Mouse (Mus musculus) megakaryocyte progenitor cell, adult 5-6 weeks (primary cell): ENCODE data around the gene Otop3. TPM values are rescaled to one million over a fixed set of nuclear protein-coding genes. Genes with fewer than 3 reads are reported as not detected.

Source experiments
- ATAC-seq: replicated peaks from 2 replicates; pipeline ENCODE4 v1.8.0; 2016; ENCODE audit warnings: mild to moderate bottlenecking, moderate TSS enrichment, inconsistent platforms; ENCODE audit not compliant: poor library complexity
- total RNA-seq, 2 experiments: library from RNA; stranded (forward) in 1 of 2; stranded (reverse) in 1 of 2; fragments of 157-497, 149-512 nt in 1 of 2; fragments of 200-1000 nt in 1 of 2; gene quantifications; 2 replicates each; pipeline versions ENCODE4 v1.2.3 to v1.2.4; 2015 to 2017

Otop3 gene
- total RNA-seq, 2 experiments from 2014 or later: not detected

DNA sequence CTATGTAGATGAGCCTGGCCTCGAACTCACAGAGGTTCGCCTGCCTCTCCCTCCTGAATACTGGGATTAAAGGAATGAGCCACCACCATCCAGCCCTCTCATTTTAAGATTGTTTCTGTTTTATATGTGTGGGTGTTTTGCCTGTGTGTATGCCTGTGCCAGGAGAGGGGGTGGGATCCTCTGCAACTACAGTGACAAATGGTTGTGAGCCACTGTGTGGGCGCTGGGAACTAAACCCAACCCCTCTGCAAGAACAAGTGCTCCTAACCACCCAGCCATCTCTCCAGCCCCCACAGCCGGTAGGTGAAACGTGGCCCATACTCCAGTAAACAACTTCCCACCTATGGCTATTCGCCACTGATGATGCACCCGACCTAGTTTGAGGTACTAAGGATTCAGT lies 56.8 kb downstream of the Otop3 start:
- no peak for ATAC-seq

GRCm38 (mm10) chr11:115393721-115394325 lies 59.3 kb downstream of the Otop3 start:
- no peak for ATAC-seq

Other genes with a start within 250 kb of the Otop3 start
- 4.6 and 9.6 TPM in 2 replicates for gene Rab37, start 243.3 kb upstream of the Otop3 start, total RNA-seq (2015)
- 8.5 and 13.9 TPM in 2 replicates for gene Rab37, start 243.3 kb upstream of the Otop3 start, total RNA-seq (2017)
- 2.1 and 2.3 TPM in 2 replicates for gene Cd300lf, start 200.7 kb upstream of the Otop3 start, total RNA-seq (2015)
- gene Cd300lf, start 200.7 kb upstream of the Otop3 start, total RNA-seq (2017): 1.6 and 1.8 TPM in 2 replicates
- 51.4 TPM in 2 replicates for gene Slc9a3r1, start 171.4 kb upstream of the Otop3 start, total RNA-seq (2015)
- gene Slc9a3r1, start 171.4 kb upstream of the Otop3 start, total RNA-seq (2017): 44.7 and 49.4 TPM in 2 replicates
- 7.8 and 8.3 TPM in 2 replicates for gene Tmem104, start 147.2 kb upstream of the Otop3 start, total RNA-seq (2015)
- gene Tmem104, start 147.2 kb upstream of the Otop3 start, total RNA-seq (2017): 2.4 and 8.2 TPM in 2 replicates
- 17.4 and 17.8 TPM in 2 replicates for gene Nat9, start 146.9 kb upstream of the Otop3 start, total RNA-seq (2015)
- gene Nat9, start 146.9 kb upstream of the Otop3 start, total RNA-seq (2017): 20.2 and 25.5 TPM in 2 replicates
- gene Grin2c, start 67.5 kb upstream of the Otop3 start, total RNA-seq (2015): not detected in 2 replicates
- not detected in 2 replicates for gene Grin2c, start 67.5 kb upstream of the Otop3 start, total RNA-seq (2017)
- 9.1 and 9.8 TPM in 2 replicates for gene Fdxr, start 57.7 kb upstream of the Otop3 start, total RNA-seq (2015)
- gene Fdxr, start 57.7 kb upstream of the Otop3 start, total RNA-seq (2017): 14.2 and 19.1 TPM in 2 replicates
- gene Fads6, start 37.1 kb upstream of the Otop3 start, total RNA-seq (2015): 0.30 and 0.71 TPM in 2 replicates
- gene Fads6, start 37.1 kb upstream of the Otop3 start, total RNA-seq (2017): 0.87 and 2.2 TPM in 2 replicates
- not detected in 2 replicates for gene Otop2, start 27.6 kb upstream of the Otop3 start, total RNA-seq (2015)
- gene Otop2, start 27.6 kb upstream of the Otop3 start, total RNA-seq (2017): not detected in 2 replicates
- gene Ush1g, start 12.7 kb upstream of the Otop3 start, total RNA-seq (2015): not detected in 2 replicates
- gene Ush1g, start 12.7 kb upstream of the Otop3 start, total RNA-seq (2017): not detected in 2 replicates
- gene Hid1, start 33.0 kb downstream of the Otop3 start, total RNA-seq (2015): 0.52 and 0.81 TPM in 2 replicates
- gene Hid1, start 33.0 kb downstream of the Otop3 start, total RNA-seq (2017): 0.10 TPM in 1 of 2 replicates, not detected in the other
- 0.20 and 0.42 TPM in 2 replicates for gene Cdr2l, start 47.2 kb downstream of the Otop3 start, total RNA-seq (2015)
- 0.08 and 0.34 TPM in 2 replicates for gene Cdr2l, start 47.2 kb downstream of the Otop3 start, total RNA-seq (2017)
- 83.4 and 98.3 TPM in 2 replicates for gene Mrpl58, start 69.0 kb downstream of the Otop3 start, total RNA-seq (2015)
- gene Mrpl58, start 69.0 kb downstream of the Otop3 start, total RNA-seq (2017): 81.1 and 96.4 TPM in 2 replicates
- gene Atp5h, start 85.2 kb downstream of the Otop3 start, total RNA-seq (2015): 703 and 731 TPM in 2 replicates
- gene Atp5h, start 85.2 kb downstream of the Otop3 start, total RNA-seq (2017): 770 and 871 TPM in 2 replicates
- gene Kctd2, start 85.4 kb downstream of the Otop3 start, total RNA-seq (2015): 13.0 and 15.0 TPM in 2 replicates
- 9.0 and 17.0 TPM in 2 replicates for gene Kctd2, start 85.4 kb downstream of the Otop3 start, total RNA-seq (2017)
- not detected in 2 replicates for gene Trim80, start 105.8 kb downstream of the Otop3 start, total RNA-seq (2015)
- not detected in 2 replicates for gene Trim80, start 105.8 kb downstream of the Otop3 start, total RNA-seq (2017)
- gene Slc16a5, start 127.7 kb downstream of the Otop3 start, total RNA-seq (2015): not detected in 2 replicates
- gene Slc16a5, start 127.7 kb downstream of the Otop3 start, total RNA-seq (2017): not detected in 2 replicates
- gene Armc7, start 140.9 kb downstream of the Otop3 start, total RNA-seq (2015): 4.6 and 5.5 TPM in 2 replicates
- gene Armc7, start 140.9 kb downstream of the Otop3 start, total RNA-seq (2017): 5.1 and 9.0 TPM in 2 replicates
- 64.1 and 65.0 TPM in 2 replicates for gene Nt5c, start 157.1 kb downstream of the Otop3 start, total RNA-seq (2015)
- gene Nt5c, start 157.1 kb downstream of the Otop3 start, total RNA-seq (2017): 105 and 112 TPM in 2 replicates
- 179 TPM in 2 replicates for gene Jpt1, start 179.7 kb downstream of the Otop3 start, total RNA-seq (2015)
- 143 and 157 TPM in 2 replicates for gene Jpt1, start 179.7 kb downstream of the Otop3 start, total RNA-seq (2017)
- gene Sumo2, start 201.5 kb downstream of the Otop3 start, total RNA-seq (2015): 682 and 726 TPM in 2 replicates
- gene Sumo2, start 201.5 kb downstream of the Otop3 start, total RNA-seq (2017): 483 and 527 TPM in 2 replicates
- gene Nup85, start 229.7 kb downstream of the Otop3 start, total RNA-seq (2015): 131 and 149 TPM in 2 replicates
- gene Nup85, start 229.7 kb downstream of the Otop3 start, total RNA-seq (2017): 131 and 147 TPM in 2 replicates